In genomic region chr13:62510641-62511420, GRCm38 (mm10) we compare ENCODE assay signal across 21 mouse cellular contexts. TPM values are rescaled to one million over a fixed set of nuclear protein-coding genes. Genes with fewer than 3 reads are reported as not detected.
"Had no signal": no experiment of that assay in that cellular context is flagged by ENCODE, and none has a peak within 500 bp of the region (broad histone marks: within the 10 kb centered on the region; RNA-seq: fewer than 3 reads in every experiment).

No protein-coding gene starts in this region.

RNA-seq across cellular contexts. Expression of gene Zfp935, which starts 47.5 kb away (rescaled TPM):
- total RNA-seq: heart, postnatal 14 days; heart, postnatal 36 days; hematopoietic stem cell, adult 5-6 weeks; hindbrain, postnatal 0 days; layer of hippocampus, postnatal 10 days; layer of hippocampus, postnatal 14 days; left cerebral cortex, adult 8-10 months had no signal
- polyA plus RNA-seq: heart, embryonic 14.5 days; heart, embryonic 15.5 days; heart, postnatal 0 days; hindbrain, embryonic 10.5 days; hindbrain, embryonic 11.5 days; hindbrain, embryonic 13.5 days; hindbrain, embryonic 14.5 days; hindbrain, embryonic 16.5 days; hindbrain, postnatal 0 days; intestine, embryonic 14.5 days; intestine, embryonic 15.5 days; kidney, adult 2 months; kidney, embryonic 15.5 days; kidney, embryonic 16.5 days; large intestine, adult 2 months had no signal
